Mouse (Mus musculus): ENCODE results near the gene Prdm11. TPM values are rescaled to one million over a fixed set of nuclear protein-coding genes. Genes with fewer than 3 reads are reported as not detected.

The Prdm11 gene
- total RNA-seq, 2 experiments from 2014 or later = 23.2 to 28.4 TPM

GRCm38 (mm10) chr2:92947981-92948698 lies 97.8 kb downstream of the Prdm11 start:
- DNase-seq (ENCODE audit: extremely low spot score in 1 of 2, low spot score in 2 of 2) = peak in 1 of 2 experiments; percentile 67
- intact Hi-C loops (cut with DNase I) = no loop called here

- intact Hi-C loops (cut with DNase I) = no loop called here
- no peak for DNase-seq (ENCODE audit: extremely low spot score in 1 of 2, low spot score in 2 of 2)
Observed at GRCm38 (mm10) chr2:92945824-92946598, 100.0 kb downstream of the Prdm11 start.

- intact Hi-C loops (cut with DNase I) = no loop called here
- no peak for DNase-seq (ENCODE audit: extremely low spot score in 1 of 2, low spot score in 2 of 2)
Observed at GRCm38 (mm10) chr2:92945125-92945746, 100.7 kb downstream of the Prdm11 start.

GRCm38 (mm10) chr2:92944356-92944755 lies 101.6 kb downstream of the Prdm11 start:
- DNase-seq (ENCODE audit: extremely low spot score in 1 of 2, low spot score in 2 of 2) = no peak
- intact Hi-C loops (cut with DNase I) = no loop called here

GRCm38 (mm10) chr2:92943406-92943805 lies 102.6 kb downstream of the Prdm11 start:
- no peak for DNase-seq (ENCODE audit: extremely low spot score in 1 of 2, low spot score in 2 of 2)
- intact Hi-C loops (cut with DNase I) = no loop called here

- intact Hi-C loops (cut with DNase I) = no loop called here
- DNase-seq (ENCODE audit: extremely low spot score in 1 of 2, low spot score in 2 of 2) = no peak
Observed at GRCm38 (mm10) chr2:92941463-92941862, 104.5 kb downstream of the Prdm11 start.

GRCm38 (mm10) chr2:92940963-92941362 lies 105.0 kb downstream of the Prdm11 start:
- intact Hi-C loops (cut with DNase I) = no loop called here

GRCm38 (mm10) chr2:92938827-92939226 lies 107.1 kb downstream of the Prdm11 start:
- intact Hi-C loops (cut with DNase I) = no loop called here
- no peak for DNase-seq (ENCODE audit: extremely low spot score in 1 of 2, low spot score in 2 of 2)

More at GRCm38 (mm10) chr2:92940963-92941362, 105.0 kb downstream of the Prdm11 start:
- no peak for DNase-seq (ENCODE audit: extremely low spot score in 1 of 2, low spot score in 2 of 2)

GRCm38 (mm10) chr2:92938063-92938462 lies 107.9 kb downstream of the Prdm11 start:
- intact Hi-C loops (cut with DNase I) = no loop called here
- DNase-seq (ENCODE audit: extremely low spot score in 1 of 2, low spot score in 2 of 2) = no peak

- intact Hi-C loops (cut with DNase I) = no loop called here
- no peak for DNase-seq (ENCODE audit: extremely low spot score in 1 of 2, low spot score in 2 of 2)
Observed at GRCm38 (mm10) chr2:92935483-92935882, 110.5 kb downstream of the Prdm11 start.

GRCm38 (mm10) chr2:92934312-92934982 lies 111.5 kb downstream of the Prdm11 start:
- intact Hi-C loops (cut with DNase I) = no loop called here
- DNase-seq (ENCODE audit: extremely low spot score in 1 of 2, low spot score in 2 of 2) = peak; percentile 71 to 78

GRCm38 (mm10) chr2:92933379-92933778 lies 112.6 kb downstream of the Prdm11 start:
- intact Hi-C loops (cut with DNase I) = no loop called here

GRCm38 (mm10) chr2:92931061-92931460 lies 114.9 kb downstream of the Prdm11 start:
- DNase-seq (ENCODE audit: extremely low spot score in 1 of 2, low spot score in 2 of 2) = no peak

More at GRCm38 (mm10) chr2:92933379-92933778, 112.6 kb downstream of the Prdm11 start:
- DNase-seq (ENCODE audit: extremely low spot score in 1 of 2, low spot score in 2 of 2) = no peak

GRCm38 (mm10) chr2:92929696-92930095 lies 116.3 kb downstream of the Prdm11 start:
- intact Hi-C loops (cut with DNase I) = no loop called here
- DNase-seq (ENCODE audit: extremely low spot score in 1 of 2, low spot score in 2 of 2) = no peak

More at GRCm38 (mm10) chr2:92931061-92931460, 114.9 kb downstream of the Prdm11 start:
- intact Hi-C loops (cut with DNase I) = no loop called here

GRCm38 (mm10) chr2:92924677-92925259 lies 121.2 kb downstream of the Prdm11 start:
- intact Hi-C loops (cut with DNase I) = no loop called here
- no peak for DNase-seq (ENCODE audit: extremely low spot score in 1 of 2, low spot score in 2 of 2)

GRCm38 (mm10) chr2:92920709-92921108 lies 125.3 kb downstream of the Prdm11 start:
- intact Hi-C loops (cut with DNase I) = no loop called here
- DNase-seq (ENCODE audit: extremely low spot score in 1 of 2, low spot score in 2 of 2) = peak in 1 of 2 experiments; percentile 61

GRCm38 (mm10) chr2:92917405-92918142 lies 128.4 kb downstream of the Prdm11 start:
- DNase-seq (ENCODE audit: extremely low spot score in 1 of 2, low spot score in 2 of 2) = no peak
- intact Hi-C loops (cut with DNase I) = loop anchor here (5.0 kb wide), 1 partner anchor 40 kb away; no protein-coding TSS in a partner anchor
